Mouse (Mus musculus) thymus, adult 2 months (tissue): ENCODE measurements around the gene 9330159F19Rik.

Experiments used
- CTCF ChIP-seq: fragments of 200-500 bp; IDR thresholded peaks from 2 replicates; pipeline ENCODE4 v1.5.1; 2012; ENCODE audit warnings: mild to moderate bottlenecking, control low read depth, low read length, moderate library complexity, borderline replicate concordance; ENCODE audit not compliant: control insufficient read depth, poor library complexity, insufficient read depth; ENCODE audit errors: extremely low read depth
- POLR2A ChIP-seq: fragments of 200-500 bp; IDR thresholded peaks from 2 replicates; pipeline ENCODE4 v1.6.1; 2012; ENCODE audit warnings: mild to moderate bottlenecking, low read length, control low read depth, moderate library complexity; ENCODE audit not compliant: control insufficient read depth, poor library complexity, insufficient read depth; ENCODE audit errors: extremely low read depth

GRCm38 (mm10) chr10:29208735-29209134, 2.7 kb upstream of the 9330159F19Rik start:
- no peak for TF ChIP-seq CTCF
- TF ChIP-seq POLR2A, result no peak
